Mouse (Mus musculus) neutrophil, adult 5-6 weeks (primary cell): ENCODE measurements around the gene Rab21. TPM values are rescaled to one million over a fixed set of nuclear protein-coding genes. Genes with fewer than 3 reads are reported as not detected.

Experiments used
- ATAC-seq: fragments of 151-379, 151-347 bp; 2 replicates; pipeline ENCODE4 v1.8.0; 2017; ENCODE audit warnings: mild to moderate bottlenecking, moderate TSS enrichment; ENCODE audit not compliant: insufficient number of reproducible peaks, poor library complexity, low FRiP score, severe bottlenecking; ENCODE audit errors: extremely low read depth
- total RNA-seq: library from RNA; stranded (forward); fragments of 200-1000 nt; gene quantifications from 2 replicates; pipeline ENCODE4 v1.2.3, GENCODE M21; 2017

Gene Rab21
- 90.6 and 92.8 TPM in 2 replicates for total RNA-seq

- peak; percentile 65 for ATAC-seq
These were observed at the start of gene Rab21 for GRCm38 (mm10) chr10:115315473-115316171. Rab21 (minus strand) TSS chr10:115315594.

- no peak for ATAC-seq
These were observed 47.8 kb upstream of the Rab21 start for GRCm38 (mm10) chr10:115363151-115363550.

- no peak for ATAC-seq
These were observed 47.2 kb upstream of the Rab21 start for GRCm38 (mm10) chr10:115362623-115362964.

GRCm38 (mm10) chr10:115361840-115362622 is 46.6 kb upstream of the Rab21 start, which contains the start of gene Tmem19:
Tmem19 (minus strand) TSS chr10:115362501.
- peak; percentile 92 for ATAC-seq

- ATAC-seq, result no peak
These were observed 43.7 kb upstream of the Rab21 start for GRCm38 (mm10) chr10:115359066-115359465.

- no peak for ATAC-seq
These were observed 43.0 kb upstream of the Rab21 start for GRCm38 (mm10) chr10:115358216-115358919.

GRCm38 (mm10) chr10:115356106-115356505 is 40.7 kb upstream of the Rab21 start:
- ATAC-seq, result no peak

- no peak for ATAC-seq
These were observed 39.6 kb upstream of the Rab21 start for GRCm38 (mm10) chr10:115355016-115355415.

- no peak for ATAC-seq
These were observed 39.2 kb upstream of the Rab21 start for GRCm38 (mm10) chr10:115354553-115354952.

GRCm38 (mm10) chr10:115350810-115351397 is 35.5 kb upstream of the Rab21 start:
- no peak for ATAC-seq

GRCm38 (mm10) chr10:115349509-115349908 is 34.1 kb upstream of the Rab21 start:
- ATAC-seq, result no peak

- ATAC-seq, result no peak
These were observed 33.6 kb upstream of the Rab21 start for GRCm38 (mm10) chr10:115349029-115349428.

- ATAC-seq, result no peak
These were observed 32.7 kb upstream of the Rab21 start for GRCm38 (mm10) chr10:115348131-115348530.

GRCm38 (mm10) chr10:115346444-115346843 is 31.1 kb upstream of the Rab21 start:
- ATAC-seq, result no peak

GRCm38 (mm10) chr10:115342771-115343425 is 27.5 kb upstream of the Rab21 start:
- ATAC-seq, result no peak

GRCm38 (mm10) chr10:115339820-115340328 is 24.5 kb upstream of the Rab21 start:
- ATAC-seq, result no peak

GRCm38 (mm10) chr10:115336901-115337300 is 21.5 kb upstream of the Rab21 start:
- ATAC-seq, result no peak

GRCm38 (mm10) chr10:115333528-115333927 is 18.1 kb upstream of the Rab21 start:
- no peak for ATAC-seq

GRCm38 (mm10) chr10:115332997-115333396 is 17.6 kb upstream of the Rab21 start:
- ATAC-seq, result no peak
